Mouse (Mus musculus) kidney, postnatal 0 days (tissue): ENCODE results near the gene BC051019. TPM values are rescaled to one million over a fixed set of nuclear protein-coding genes. Genes with fewer than 3 reads are reported as not detected.
A peak's percentile ranks its signal among the peaks of the same experiment; 100 is the strongest.

Experiments used
- ATAC-seq: fragments of 200-750 bp; cut with Nextera tagmentation; replicated peaks from 2 replicates; pipeline ENCODE4 v1.8.0; 2017; ENCODE audit warnings: low read depth, moderate number of reproducible peaks, moderate TSS enrichment, moderate library complexity; ENCODE audit not compliant: low FRiP score
- DNase-seq: peaks from one replicate; pipeline ENCODE4 v3.0.0-alpha.2; 2016; ENCODE audit warnings: low spot score
- H3K27ac ChIP-seq: fragments of 300-500 bp; sonication (generic); 2 replicates; pipeline ENCODE4 v1.5.1; 2014; ENCODE audit warnings: mild to moderate bottlenecking
- H3K27me3 ChIP-seq: fragments of 300-500 bp; sonication (generic); 2 replicates; pipeline ENCODE4 v1.6.1; 2014; ENCODE audit warnings: low read length, mixed read lengths; ENCODE audit not compliant: insufficient read depth
- H3K36me3 ChIP-seq: fragments of 300-500 bp; sonication (generic); 2 replicates; pipeline ENCODE4 v1.6.1; 2014; ENCODE audit warnings: low read length, mixed read lengths; ENCODE audit not compliant: insufficient read depth
- H3K4me1 ChIP-seq: fragments of 300-500 bp; sonication (generic); replicated peaks from 2 replicates; pipeline ENCODE4 v1.6.1; 2014; ENCODE audit warnings: antibody characterized with exemption, low read length, mixed read lengths; ENCODE audit not compliant: insufficient read depth
- H3K4me2 ChIP-seq: fragments of 300-500 bp; sonication (generic); 2 replicates; pipeline ENCODE4 v1.6.1; 2014; ENCODE audit warnings: mild to moderate bottlenecking, low read length, moderate library complexity, mixed read lengths
- H3K4me3 ChIP-seq: fragments of 300-500 bp; sonication (generic); replicated peaks from 2 replicates; pipeline ENCODE4 v1.5.1; 2014; ENCODE audit warnings: low read depth, low read length
- H3K9ac ChIP-seq: fragments of 300-500 bp; sonication (generic); 2 replicates; pipeline ENCODE4 v1.6.1; 2014; ENCODE audit warnings: low read depth, low read length
- H3K9me3 ChIP-seq: fragments of 300-500 bp; sonication (generic); replicated peaks from 2 replicates; pipeline ENCODE4 v1.6.1; 2016; ENCODE audit warnings: low read length, inconsistent platforms, mixed read lengths
- CTCF ChIP-seq: IDR thresholded peaks from 2 replicates; pipeline ENCODE4 v1.5.1; 2016; ENCODE audit warnings: antibody characterized with exemption, low read depth, mild to moderate bottlenecking, moderate library complexity
- WGBS: fragments of 180-500 bp; shearing (Covaris S2); extraction: QIAGEN DNeasy Blood & Tissue Kit; methylation state at CpG from one replicate; pipeline ENCODE4 v1.1.7; 2014; 5-methylcytosine and 5-hydroxymethylcytosine counted together
- polyA plus RNA-seq: library from polyadenylated mRNA; unstranded; fragments of >200 nt; fragmentation: Nextera tagmentation; extraction: Ambion mirVana; gene quantifications from 2 replicates; pipeline ENCODE4 v1.2.1, GENCODE M21; 2015

BC051019 gene
- polyA plus RNA-seq, 1 experiment from 2014 or later, result not detected

DNA sequence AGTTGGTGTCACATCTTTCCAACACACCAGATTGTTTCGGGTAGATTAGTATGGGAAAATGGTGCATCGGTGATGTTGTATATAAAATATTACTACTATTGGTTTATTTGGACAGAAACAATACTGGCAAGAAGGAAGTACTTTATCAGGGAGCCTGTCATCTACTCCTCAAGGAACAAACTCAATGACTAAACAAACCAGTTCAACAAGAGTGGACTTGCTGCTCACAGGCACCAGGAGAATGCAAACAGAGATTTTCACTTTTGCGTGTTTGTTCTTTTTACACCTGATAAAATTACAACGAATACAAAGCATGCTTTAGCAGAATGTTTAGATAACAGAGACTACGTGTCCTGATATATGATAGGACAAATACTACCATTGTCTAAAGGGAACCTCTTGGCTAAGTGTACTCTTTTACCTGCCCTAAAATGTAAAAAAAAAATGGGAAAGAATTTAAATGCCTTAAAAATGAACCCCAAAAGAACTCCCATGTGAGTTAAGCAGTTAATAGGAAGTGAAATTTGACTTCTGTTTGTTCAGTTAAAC lies 16.2 kb upstream of the BC051019 start:
- WGBS, result 59% methylated on average over 5 of the region's 5 CpGs
- H3K36me3 ChIP-seq, result peaks cover 29% of the 10 kb centered on the region; the same call in 1 of the 2 replicates
- no peak for ATAC-seq
- no peak overlapping the region for H3K9ac ChIP-seq
- no peaks in the 10 kb centered on the region for H3K27me3 ChIP-seq
- DNase-seq, result no peak
- no peak overlapping the region for H3K4me3 ChIP-seq
- no peaks in the 10 kb centered on the region for H3K9me3 ChIP-seq
- no peaks in the 10 kb centered on the region for H3K4me1 ChIP-seq
- H3K27ac ChIP-seq, result no peak overlapping the region
- no peak for TF ChIP-seq CTCF
- no peak overlapping the region for H3K4me2 ChIP-seq

DNA sequence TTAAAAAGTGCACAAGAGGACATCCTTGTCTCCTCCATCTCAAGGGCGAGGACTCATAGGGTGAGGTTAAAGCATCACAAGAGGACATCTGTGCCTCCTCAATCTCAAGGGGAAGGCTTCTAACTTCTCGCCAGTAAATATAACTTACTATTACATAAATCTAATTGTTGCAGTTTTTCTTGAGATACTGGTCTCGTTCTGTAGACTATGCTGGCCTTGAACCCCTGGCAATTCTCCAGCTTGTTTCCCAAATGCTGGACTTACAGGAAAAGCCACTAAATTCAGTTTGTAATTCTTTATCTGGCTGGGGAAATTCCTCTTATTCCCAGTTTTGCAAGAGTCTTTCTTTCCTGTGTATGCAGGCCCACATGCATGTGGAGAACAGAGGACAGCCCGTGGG lies 11.2 kb upstream of the BC051019 start:
- ATAC-seq (no peak), DNase-seq (peak; percentile 70)
- no peak overlapping the region for H3K4me3 ChIP-seq
- TF ChIP-seq CTCF, result no peak
- H3K4me1 ChIP-seq, result no peaks in the 10 kb centered on the region; the same call in 1 of the 2 replicates
- no peak overlapping the region for H3K9ac ChIP-seq
- no peaks in the 10 kb centered on the region for H3K27me3 ChIP-seq
- WGBS, result 73% methylated on average over 4 of the region's 4 CpGs
- H3K9me3 ChIP-seq, result no peaks in the 10 kb centered on the region
- 0 out of 2 replicates have a peak overlapping the region, but pooled peaks have one; percentile 8 for H3K27ac ChIP-seq
- peaks cover 14% of the 10 kb centered on the region; the same call in 1 of the 2 replicates for H3K36me3 ChIP-seq
- H3K4me2 ChIP-seq, result no peak overlapping the region

DNA sequence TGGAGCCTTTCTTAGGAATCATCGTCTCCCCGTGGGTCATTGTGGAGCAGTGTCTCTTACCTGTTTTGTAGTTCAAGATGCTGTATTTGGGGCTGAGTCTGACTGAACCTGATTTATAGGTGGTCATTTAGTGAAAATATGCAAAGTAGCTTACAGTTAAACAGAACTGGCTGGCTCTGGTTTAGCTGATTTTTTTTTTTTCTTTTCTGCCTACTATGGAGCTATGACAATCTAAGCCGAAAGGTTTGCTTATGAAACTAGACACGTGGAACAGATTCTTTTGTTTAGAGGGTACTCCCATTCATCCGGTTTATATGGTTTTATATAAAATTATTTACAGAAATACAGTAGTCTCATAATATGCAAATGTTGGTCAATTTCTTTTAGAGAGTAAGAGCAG lies 8.0 kb upstream of the BC051019 start, which contains the start of gene Ascl3:
Gene Ascl3 (minus strand): TSS at position 101 of the 400 bp plus-strand sequence.
- Histone ChIP-seq H3K9ac (no peak within 1 kb of the TSS), H3K4me2 (no peak within 1 kb of the TSS), H3K4me3 (no peak within 1 kb of the TSS), H3K27ac (no peak within 1 kb of the TSS), H3K4me1 (no peaks in the 10 kb centered on the region; the same call in 1 of the 2 replicates), H3K36me3 (peaks cover 8% of the 10 kb centered on the region; the same call in 1 of the 2 replicates), H3K9me3 (no peaks in the 10 kb centered on the region), H3K27me3 (no peaks in the 10 kb centered on the region)
- DNase-seq (no peak), ATAC-seq (no peak)
- TF ChIP-seq CTCF, result no peak
- WGBS, result 86% methylated on average over 5 of the region's 5 CpGs

DNA sequence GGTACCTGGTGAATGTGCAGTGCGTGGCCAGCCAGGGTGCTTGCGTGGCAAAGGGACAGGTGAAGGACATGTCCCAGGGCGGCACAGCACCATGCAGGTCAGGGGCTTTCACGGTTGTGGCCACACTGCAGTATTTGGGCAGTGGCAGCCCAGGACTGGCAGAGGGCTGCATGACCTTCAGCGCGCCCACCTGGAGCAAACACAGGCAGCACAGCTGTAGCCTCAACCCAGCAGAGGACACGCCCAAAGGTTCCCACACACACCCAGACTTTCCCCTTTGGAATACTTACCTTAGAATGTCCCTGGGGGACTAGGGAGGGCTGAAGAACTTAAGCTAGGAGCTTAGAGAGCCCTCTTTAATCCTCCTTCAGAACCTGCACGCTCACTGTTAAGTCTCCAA lies 536 bp downstream of the BC051019 start:
- Histone ChIP-seq H3K4me1 (no peaks in the 10 kb centered on the region), H3K27ac (no peak overlapping the region), H3K9ac (no peak overlapping the region), H3K27me3 (no peaks in the 10 kb centered on the region), H3K9me3 (no peaks in the 10 kb centered on the region), H3K36me3 (no peaks in the 10 kb centered on the region), H3K4me2 (no peak overlapping the region), H3K4me3 (no peak overlapping the region)
- ATAC-seq (no peak), DNase-seq (no peak)
- no peak for TF ChIP-seq CTCF
- 94% methylated on average over 8 of the region's 8 CpGs for WGBS

DNA sequence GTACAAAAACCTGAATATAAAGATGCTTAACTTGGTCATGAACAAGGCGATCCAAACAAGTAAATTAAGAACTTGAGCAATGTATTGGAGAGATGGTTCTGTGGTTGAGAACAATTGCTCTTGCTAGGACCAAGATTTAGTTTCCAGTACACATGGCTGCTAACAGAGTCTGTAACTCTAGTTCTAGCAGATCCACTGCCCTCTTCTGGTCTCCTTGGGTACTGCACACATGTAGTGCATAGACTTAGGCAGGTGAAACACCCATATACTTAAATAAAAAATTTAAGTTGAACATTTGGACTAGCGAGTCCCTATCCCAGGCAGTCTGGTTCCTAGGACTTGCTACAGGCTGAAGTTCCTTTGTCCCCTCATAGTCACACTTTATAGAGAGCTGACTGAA lies 1.0 kb downstream of the BC051019 start:
- peak; percentile 31; the same call in 1 of the 2 replicates for TF ChIP-seq CTCF
- no peak overlapping the region for H3K4me3 ChIP-seq
- H3K27me3 ChIP-seq, result no peaks in the 10 kb centered on the region
- no peak overlapping the region for H3K9ac ChIP-seq
- H3K36me3 ChIP-seq, result no peaks in the 10 kb centered on the region
- ATAC-seq (no peak), DNase-seq (no peak)
- no peaks in the 10 kb centered on the region for H3K4me1 ChIP-seq
- 94% methylated on average over 2 of the region's 2 CpGs for WGBS
- no peaks in the 10 kb centered on the region for H3K9me3 ChIP-seq
- no peak overlapping the region for H3K4me2 ChIP-seq
- H3K27ac ChIP-seq, result no peak overlapping the region

DNA sequence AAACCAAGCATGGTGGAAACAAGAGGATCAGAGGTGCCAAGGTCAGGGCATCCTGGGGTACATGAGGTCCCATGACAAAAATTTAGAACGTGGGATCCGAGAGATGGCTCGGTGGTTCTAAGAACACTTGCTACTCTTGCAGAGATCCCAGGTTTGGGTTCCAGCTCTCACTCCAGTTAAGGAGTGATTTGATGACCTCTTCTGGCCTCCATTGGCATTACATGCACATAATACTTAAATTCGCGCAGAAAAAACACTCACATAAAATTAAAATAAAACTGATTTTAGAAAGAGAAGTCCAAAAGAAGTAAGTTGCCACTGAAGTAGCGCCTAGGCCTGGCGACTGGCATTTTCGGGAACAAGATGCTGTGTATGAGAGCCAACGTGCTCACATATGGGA lies 4.4 kb downstream of the BC051019 start:
- no peaks in the 10 kb centered on the region for H3K27me3 ChIP-seq
- 60% methylated on average over 9 of the region's 9 CpGs for WGBS
- DNase-seq (peak; percentile 63), ATAC-seq (no peak)
- H3K27ac ChIP-seq, result no peak overlapping the region
- peak; percentile 67 for TF ChIP-seq CTCF
- no peaks in the 10 kb centered on the region for H3K4me1 ChIP-seq
- no peaks in the 10 kb centered on the region for H3K36me3 ChIP-seq
- H3K9ac ChIP-seq, result no peak overlapping the region
- no peaks in the 10 kb centered on the region for H3K9me3 ChIP-seq
- H3K4me2 ChIP-seq, result no peak overlapping the region
- no peak overlapping the region for H3K4me3 ChIP-seq
